Mouse (Mus musculus) brain, embryonic 14.5 days (tissue): Measurements from ENCODE around the gene Eras.

Experiments used
- CTCF ChIP-seq: fragments of 200-500 bp; IDR thresholded peaks from 2 replicates; pipeline ENCODE4 v1.5.1; 2012; ENCODE audit warnings: inconsistent platforms, mild to moderate bottlenecking, moderate library complexity, borderline replicate concordance; ENCODE audit not compliant: insufficient read depth, insufficient read length; ENCODE audit errors: extremely low read depth
- POLR2A ChIP-seq: fragments of 200-500 bp; IDR thresholded peaks from 2 replicates; pipeline ENCODE4 v1.6.1; 2012; ENCODE audit warnings: mild to moderate bottlenecking, inconsistent platforms, borderline replicate concordance; ENCODE audit not compliant: poor library complexity, insufficient read depth, insufficient read length, severe bottlenecking; ENCODE audit errors: extremely low read depth

GRCm38 (mm10) chrX:7936874-7937273 is 8.5 kb upstream of the Eras start:
- TF ChIP-seq CTCF: peak; percentile 23; the same call in 1 of the 2 replicates
- no peak for TF ChIP-seq POLR2A
